Mouse (Mus musculus): ENCODE data around the gene S1pr2. TPM values are rescaled to one million over a fixed set of nuclear protein-coding genes. Genes with fewer than 3 reads are reported as not detected.
"Not testable (repeated sequence)": the region's sequence is repeated elsewhere in the genome, so short reads cannot be mapped to it uniquely, and the experiment has no call there.

Gene S1pr2
- polyA plus RNA-seq, 1 experiment from 2014 or later = 39.9 TPM

DNA sequence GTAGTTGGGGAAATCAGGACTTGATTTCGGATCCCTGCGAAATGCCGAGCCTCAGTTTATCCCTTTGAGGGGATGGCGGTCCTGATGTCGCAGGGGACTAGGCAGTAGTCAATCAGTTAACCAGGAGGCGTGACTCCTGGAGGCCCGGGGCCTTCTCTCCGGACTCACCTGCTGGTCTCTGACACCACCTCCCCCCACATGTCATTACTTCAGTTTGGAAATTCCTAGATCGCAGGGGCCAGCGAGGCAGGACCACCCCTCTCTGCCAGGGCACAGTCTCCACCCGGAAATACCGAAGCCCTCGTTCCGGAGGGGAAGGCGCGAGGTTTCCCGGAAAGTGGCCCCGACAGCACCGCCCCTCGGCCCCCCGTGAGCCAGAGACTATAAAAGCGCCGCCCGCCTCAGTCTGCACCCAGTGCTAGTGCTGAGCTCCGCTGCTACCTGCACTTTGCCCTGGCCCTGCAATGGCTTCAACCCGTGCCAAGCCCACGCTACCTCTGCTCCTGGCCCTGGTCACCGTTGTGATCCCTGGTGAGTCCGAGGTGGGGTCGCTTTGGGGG lies 39.1 kb upstream of the S1pr2 start, which contains the start of gene Icam1:
Icam1 (plus strand) TSS at position 415 of the 560 bp plus-strand sequence.
- peak within 1 kb of the TSS; percentile 52 for H3K4me3 ChIP-seq (replicated peaks; ENCODE audit: low read length)
- H3K4me2 ChIP-seq (ENCODE audit: low read depth, low read length) = peak within 1 kb of the TSS; percentile 72
- H3K9me3 ChIP-seq (replicated peaks; ENCODE audit: control insufficient read depth, low read length) = no peaks in the 10 kb centered on the region
- peaks cover 10% of the 10 kb centered on the region for H3K27me3 ChIP-seq (ENCODE audit: control insufficient read depth, insufficient read depth, low read length)
- under 1% methylated on average over 30 of the region's 30 CpGs for WGBS
- peak within 1 kb of the TSS; percentile 38; the same call in 1 of the 2 replicates for H3K27ac ChIP-seq (ENCODE audit: low read length)
- no peaks in the 10 kb centered on the region for H3K36me3 ChIP-seq (ENCODE audit: control insufficient read depth, insufficient read depth, low read length)
- ATAC-seq (ENCODE audit: insufficient read depth, low FRiP score) = peak; percentile 71
- H3K9ac ChIP-seq (ENCODE audit: low read length) = peak within 1 kb of the TSS; percentile 68
- peaks cover 24% of the 10 kb centered on the region for H3K4me1 ChIP-seq (ENCODE audit: control insufficient read depth, insufficient read depth, low read length)

DNA sequence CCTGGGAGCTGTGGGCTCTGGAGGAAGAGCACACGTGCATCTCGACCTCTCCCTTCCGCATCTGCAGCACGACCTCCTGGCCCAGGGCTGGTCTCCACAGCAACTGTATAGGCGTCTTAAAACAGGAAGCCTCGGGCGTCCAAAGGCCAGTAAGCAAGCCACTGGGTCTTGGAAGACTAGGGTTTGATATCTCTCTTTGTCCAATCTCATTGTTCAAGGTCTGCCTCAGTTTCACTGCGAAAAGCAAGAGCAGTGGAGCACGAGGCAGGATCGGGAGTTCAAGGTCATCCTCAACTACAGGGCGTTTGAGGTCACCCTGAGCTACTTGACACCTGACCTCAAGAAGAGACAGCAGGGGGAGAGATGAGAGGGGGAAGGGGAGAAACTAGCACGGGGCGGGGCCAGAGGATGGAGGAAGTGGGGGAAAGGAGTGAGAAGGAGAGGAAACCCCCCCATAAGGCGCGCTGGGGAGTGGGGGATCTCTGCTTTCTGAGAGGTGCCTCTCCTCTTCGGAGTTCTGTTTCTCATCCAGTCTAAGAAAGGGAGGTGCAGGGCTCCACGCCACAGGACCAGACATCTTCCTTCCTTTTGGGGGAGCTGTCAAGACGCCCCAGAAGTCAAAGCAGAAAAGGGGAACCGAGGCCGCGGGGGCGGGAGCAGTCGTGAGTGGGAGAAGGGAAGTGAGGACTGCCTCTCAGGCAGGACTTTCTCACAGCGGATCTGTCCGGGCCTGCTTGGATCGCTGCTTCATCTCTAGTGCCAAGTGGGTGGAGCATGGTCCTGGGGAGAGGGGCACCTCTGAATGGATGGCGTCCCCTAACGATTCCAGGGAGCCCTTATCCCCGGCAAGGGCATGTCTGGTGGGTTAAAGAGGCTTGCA lies 38.4 kb upstream of the S1pr2 start:
- peak; percentile 60 for ATAC-seq (ENCODE audit: insufficient read depth, low FRiP score)

DNA sequence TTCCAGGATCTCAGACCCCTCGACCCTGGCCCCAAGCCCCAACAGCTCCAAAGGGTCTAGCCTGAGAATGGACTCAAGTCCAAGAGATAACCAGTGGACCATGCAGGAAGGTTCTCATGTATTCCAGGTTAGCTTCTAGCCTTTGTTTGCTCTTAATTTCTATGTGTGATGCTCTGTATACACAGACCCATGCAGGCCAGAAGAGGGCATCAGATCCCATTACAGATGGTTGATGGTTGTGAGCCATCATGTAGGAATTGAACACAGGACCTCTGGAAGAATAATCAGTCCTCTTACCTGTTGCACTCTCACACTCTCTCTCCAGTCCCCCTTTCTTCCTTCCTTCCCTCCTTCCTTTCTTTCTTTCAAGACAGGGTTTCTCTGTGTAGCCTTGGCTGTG lies 35.8 kb upstream of the S1pr2 start:
- Histone ChIP-seq H3K4me3 (replicated peaks; ENCODE audit: low read length) (no peak overlapping the region), H3K27me3 (ENCODE audit: control insufficient read depth, insufficient read depth, low read length) (peaks cover 9% of the 10 kb centered on the region), H3K9ac (ENCODE audit: low read length) (no peak overlapping the region), H3K4me1 (ENCODE audit: control insufficient read depth, insufficient read depth, low read length) (peaks cover 23% of the 10 kb centered on the region), H3K9me3 (replicated peaks; ENCODE audit: control insufficient read depth, low read length) (no peaks in the 10 kb centered on the region), H3K36me3 (ENCODE audit: control insufficient read depth, insufficient read depth, low read length) (peaks cover 7% of the 10 kb centered on the region), H3K4me2 (ENCODE audit: low read depth, low read length) (no peak overlapping the region), H3K27ac (ENCODE audit: low read length) (peak overlapping the region; percentile 84; the same call in 1 of the 2 replicates)
- ATAC-seq (ENCODE audit: insufficient read depth, low FRiP score) = no peak
- WGBS = 47% methylated on average over 1 of the region's 1 CpGs

More for the DNA sequence above, 38.4 kb upstream of the S1pr2 start:
- peak overlapping the region; percentile 52 for H3K4me3 ChIP-seq (replicated peaks; ENCODE audit: low read length)
- H3K4me2 ChIP-seq (ENCODE audit: low read depth, low read length) = peak overlapping the region; percentile 72
- H3K9ac ChIP-seq (ENCODE audit: low read length) = peak overlapping the region; percentile 68
- 3% methylated on average over 29 of the region's 29 CpGs for WGBS
- H3K9me3 ChIP-seq (replicated peaks; ENCODE audit: control insufficient read depth, low read length) = no peaks in the 10 kb centered on the region
- H3K36me3 ChIP-seq (ENCODE audit: control insufficient read depth, insufficient read depth, low read length) = no peaks in the 10 kb centered on the region
- peaks cover 10% of the 10 kb centered on the region for H3K27me3 ChIP-seq (ENCODE audit: control insufficient read depth, insufficient read depth, low read length)
- H3K27ac ChIP-seq (ENCODE audit: low read length) = peak overlapping the region; percentile 38; the same call in 1 of the 2 replicates
- H3K4me1 ChIP-seq (ENCODE audit: control insufficient read depth, insufficient read depth, low read length) = peaks cover 24% of the 10 kb centered on the region

DNA sequence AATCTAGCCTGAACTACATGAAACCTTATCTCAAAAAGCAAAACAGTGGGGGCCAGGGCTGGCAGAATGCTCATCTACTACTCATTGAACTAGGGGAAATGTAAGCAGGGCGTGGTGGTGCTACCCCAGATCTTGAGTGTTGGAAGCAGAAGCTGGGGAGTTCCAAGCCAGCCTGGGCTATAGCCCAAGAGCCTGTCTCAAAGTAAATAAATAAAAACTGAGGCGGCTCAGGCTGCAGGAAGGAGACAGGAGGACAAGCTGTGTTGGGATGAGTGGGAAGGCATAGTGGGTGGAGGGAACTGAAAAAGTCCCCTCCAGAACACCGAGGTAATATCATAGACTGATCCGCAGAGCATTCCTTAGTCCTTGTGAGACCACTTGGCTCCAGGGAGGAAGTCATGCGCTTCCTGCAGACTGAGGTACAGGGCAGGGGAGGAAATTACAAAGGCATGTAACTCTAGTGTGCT lies 35.3 kb upstream of the S1pr2 start:
- Histone ChIP-seq H3K4me2 (ENCODE audit: low read depth, low read length) (no peak overlapping the region), H3K36me3 (ENCODE audit: control insufficient read depth, insufficient read depth, low read length) (peaks cover 9% of the 10 kb centered on the region)
- WGBS = 42% methylated on average over 5 of the region's 5 CpGs

DNA sequence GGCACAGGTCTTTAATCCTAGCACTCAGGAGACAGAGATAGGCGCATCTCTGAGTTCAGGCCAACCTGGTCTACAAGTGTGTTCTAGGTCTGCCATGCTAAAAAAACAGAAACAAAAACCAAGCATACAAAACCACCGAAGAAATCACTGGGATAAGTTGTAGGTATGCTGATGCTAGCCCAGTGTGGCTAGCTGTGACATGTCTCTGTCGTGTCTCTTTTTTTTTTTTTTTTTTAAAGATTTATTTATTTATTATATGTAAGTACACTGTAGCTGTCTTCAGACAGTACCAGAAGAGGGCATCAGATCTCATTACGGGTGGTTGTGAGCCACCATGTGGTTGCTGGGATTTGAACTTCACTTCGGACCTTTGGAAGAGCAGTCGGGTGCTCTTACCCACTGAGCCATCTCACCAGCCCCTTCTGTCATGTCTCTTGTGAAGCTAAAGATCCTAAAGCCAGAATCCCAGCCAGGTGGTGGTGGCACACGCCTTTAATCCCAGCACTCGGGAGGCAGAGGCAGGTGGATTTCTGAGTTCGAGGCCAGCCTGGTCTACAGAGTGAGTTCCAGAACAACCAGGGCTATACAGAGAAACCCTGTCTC lies 34.5 kb upstream of the S1pr2 start:
- H3K4me3 ChIP-seq (replicated peaks; ENCODE audit: low read length); ATAC-seq (ENCODE audit: insufficient read depth, low FRiP score); H3K36me3 ChIP-seq (ENCODE audit: control insufficient read depth, insufficient read depth, low read length); H3K9ac ChIP-seq (ENCODE audit: low read length); H3K4me2 ChIP-seq (ENCODE audit: low read depth, low read length); H3K27me3 ChIP-seq (ENCODE audit: control insufficient read depth, insufficient read depth, low read length); H3K9me3 ChIP-seq (replicated peaks; ENCODE audit: control insufficient read depth, low read length): not testable (repeated sequence)
- 69% methylated on average over 9 of the region's 9 CpGs for WGBS
- H3K27ac ChIP-seq (ENCODE audit: low read length) = peak overlapping the region; percentile 84; the same call in 1 of the 2 replicates
- peaks cover 14% of the 10 kb centered on the region for H3K4me1 ChIP-seq (ENCODE audit: control insufficient read depth, insufficient read depth, low read length)

More for the DNA sequence above, 35.3 kb upstream of the S1pr2 start:
- Histone ChIP-seq H3K4me1 (ENCODE audit: control insufficient read depth, insufficient read depth, low read length) (peaks cover 19% of the 10 kb centered on the region), H3K4me3 (replicated peaks; ENCODE audit: low read length) (no peak overlapping the region), H3K9ac (ENCODE audit: low read length) (no peak overlapping the region), H3K27me3 (ENCODE audit: control insufficient read depth, insufficient read depth, low read length) (peaks cover 6% of the 10 kb centered on the region; the same call in 1 of the 2 replicates), H3K27ac (ENCODE audit: low read length) (peak overlapping the region; percentile 84), H3K9me3 (replicated peaks; ENCODE audit: control insufficient read depth, low read length) (no peaks in the 10 kb centered on the region)
- peak; percentile 53 for ATAC-seq (ENCODE audit: insufficient read depth, low FRiP score)

DNA sequence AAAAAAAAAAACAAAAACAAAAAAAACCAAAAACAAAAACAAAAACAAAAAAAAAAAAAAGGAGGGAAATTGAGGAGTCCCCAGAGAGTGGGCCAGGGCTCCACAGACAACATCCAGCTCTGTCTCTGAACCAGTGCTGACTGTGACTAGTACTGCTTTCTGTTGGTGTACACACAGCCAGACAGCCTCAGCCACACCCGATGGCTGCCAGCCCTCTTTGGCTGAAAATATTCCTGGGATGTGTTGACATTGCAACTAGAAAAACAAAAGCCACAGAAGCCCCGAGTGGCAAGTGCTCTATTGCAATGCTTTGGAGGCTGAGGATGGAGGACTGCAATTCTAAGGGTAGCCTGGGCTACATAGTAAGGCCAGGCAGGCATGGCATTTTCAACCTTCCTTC lies 33.8 kb upstream of the S1pr2 start:
- H3K27ac ChIP-seq (ENCODE audit: low read length) = no peak overlapping the region
- 47% methylated on average over 2 of the region's 2 CpGs for WGBS
- H3K36me3 ChIP-seq (ENCODE audit: control insufficient read depth, insufficient read depth, low read length) = peaks cover 9% of the 10 kb centered on the region
- H3K4me3 ChIP-seq (replicated peaks; ENCODE audit: low read length) = no peak overlapping the region
- no peak overlapping the region for H3K9ac ChIP-seq (ENCODE audit: low read length)
- no peak for ATAC-seq (ENCODE audit: insufficient read depth, low FRiP score)
- H3K4me2 ChIP-seq (ENCODE audit: low read depth, low read length) = no peak overlapping the region
- H3K9me3 ChIP-seq (replicated peaks; ENCODE audit: control insufficient read depth, low read length) = no peaks in the 10 kb centered on the region
- peaks cover 11% of the 10 kb centered on the region for H3K4me1 ChIP-seq (ENCODE audit: control insufficient read depth, insufficient read depth, low read length)
- H3K27me3 ChIP-seq (ENCODE audit: control insufficient read depth, insufficient read depth, low read length) = no peaks in the 10 kb centered on the region; the same call in 1 of the 2 replicates

DNA sequence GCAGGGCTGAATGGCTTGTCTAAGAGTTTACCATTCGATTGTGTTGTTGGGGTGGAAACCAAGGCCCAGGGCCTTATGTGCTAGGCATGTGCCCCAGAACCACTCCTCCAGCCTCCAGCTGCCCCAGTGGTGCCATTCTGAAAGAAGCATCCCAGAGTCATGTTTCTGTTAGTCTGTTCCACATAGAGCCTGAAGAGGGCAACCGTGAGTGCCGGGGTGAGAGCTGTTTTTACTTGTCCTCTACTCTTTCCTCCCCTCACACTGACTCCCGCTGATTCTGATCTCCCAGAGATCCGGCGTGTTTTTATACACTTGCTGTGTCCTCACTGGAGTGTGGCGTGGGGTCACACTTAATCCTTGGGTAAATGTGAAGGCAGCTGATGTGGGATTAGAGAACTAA lies 31.4 kb upstream of the S1pr2 start:
- H3K4me1 ChIP-seq (ENCODE audit: control insufficient read depth, insufficient read depth, low read length) = peaks cover 4% of the 10 kb centered on the region
- WGBS = 80% methylated on average over 7 of the region's 7 CpGs

DNA sequence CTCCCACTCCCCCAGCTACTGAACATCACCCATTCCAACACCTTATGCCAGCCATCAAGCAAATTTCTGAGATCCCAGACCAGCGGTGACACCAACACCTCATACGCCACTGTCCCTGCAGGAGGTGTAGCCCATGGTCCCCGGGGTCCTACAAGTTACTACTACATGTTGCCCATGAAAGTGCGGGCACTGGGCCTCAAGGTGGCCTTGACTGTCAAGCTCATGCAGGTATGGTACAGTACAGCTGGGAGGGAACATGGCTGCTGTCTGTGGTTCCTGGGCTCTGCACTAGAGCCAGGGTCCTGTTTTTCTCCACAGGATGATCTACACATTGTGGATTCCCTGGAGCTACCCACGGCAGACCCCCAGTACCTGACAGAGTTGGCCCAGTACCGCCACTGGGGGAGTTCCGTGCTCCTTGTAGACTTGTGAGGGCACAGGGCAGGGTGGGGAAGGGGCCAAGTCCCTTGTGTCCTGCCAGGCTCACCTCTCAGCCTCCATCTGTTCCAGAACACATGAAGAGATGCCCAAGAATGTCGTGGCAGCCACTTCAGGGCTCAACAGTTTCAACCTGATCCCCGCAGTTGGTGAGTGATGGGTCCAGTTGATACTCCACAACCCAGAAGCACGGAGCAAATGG lies 30.9 kb upstream of the S1pr2 start:
- Histone ChIP-seq H3K9ac (ENCODE audit: low read length) (no peak overlapping the region), H3K9me3 (replicated peaks; ENCODE audit: control insufficient read depth, low read length) (no peaks in the 10 kb centered on the region), H3K4me2 (ENCODE audit: low read depth, low read length) (no peak overlapping the region), H3K4me1 (ENCODE audit: control insufficient read depth, insufficient read depth, low read length) (peaks cover 3% of the 10 kb centered on the region), H3K27me3 (ENCODE audit: control insufficient read depth, insufficient read depth, low read length) (no peaks in the 10 kb centered on the region), H3K27ac (ENCODE audit: low read length) (no peak overlapping the region), H3K4me3 (replicated peaks; ENCODE audit: low read length) (no peak overlapping the region), H3K36me3 (ENCODE audit: control insufficient read depth, insufficient read depth, low read length) (peaks cover 9% of the 10 kb centered on the region)
- no peak for ATAC-seq (ENCODE audit: insufficient read depth, low FRiP score)
- 94% methylated on average over 10 of the region's 10 CpGs for WGBS

More for the DNA sequence above, 31.4 kb upstream of the S1pr2 start:
- no peaks in the 10 kb centered on the region for H3K27me3 ChIP-seq (ENCODE audit: control insufficient read depth, insufficient read depth, low read length)
- H3K27ac ChIP-seq (ENCODE audit: low read length) = no peak overlapping the region
- H3K4me2 ChIP-seq (ENCODE audit: low read depth, low read length) = no peak overlapping the region
- no peak overlapping the region for H3K9ac ChIP-seq (ENCODE audit: low read length)
- no peak for ATAC-seq (ENCODE audit: insufficient read depth, low FRiP score)
- peaks cover 9% of the 10 kb centered on the region for H3K36me3 ChIP-seq (ENCODE audit: control insufficient read depth, insufficient read depth, low read length)
- no peak overlapping the region for H3K4me3 ChIP-seq (replicated peaks; ENCODE audit: low read length)
- H3K9me3 ChIP-seq (replicated peaks; ENCODE audit: control insufficient read depth, low read length) = no peaks in the 10 kb centered on the region

Measured in stomach, embryonic 16.5 days (tissue).